Comparison of ENCODE assay signal across 8 mouse cellular contexts in genomic region chr5:125283748-125284640, GRCm38 (mm10). TPM values are rescaled to one million over a fixed set of nuclear protein-coding genes. Genes with fewer than 3 reads are reported as not detected.
A peak's percentile ranks its signal among the peaks of the same experiment; 100 is the strongest.
DNase-seq lines count a peak whose midpoint lies in the region; ATAC-seq and TF ChIP-seq lines count a peak whose summit lies in the region.

No protein-coding gene starts in this region.

- peaks cover 16% of the 10 kb centered on the region for H3K36me3 ChIP-seq in heart, embryonic 16.5 days (ENCODE audit: control insufficient read depth, insufficient read depth)
- peaks cover 7% of the 10 kb centered on the region for H3K36me3 ChIP-seq in lung, postnatal 0 days (ENCODE audit: insufficient read depth, low read length)
- H3K36me3 ChIP-seq in small intestine, adult 2 months (ENCODE audit: control insufficient read depth, insufficient read depth, low read length) = no peaks in the 10 kb centered on the region

- peak overlapping the region; percentile 55 for H3K4me3 ChIP-seq in gastrocnemius, adult 2 months
- H3K4me3 ChIP-seq in heart, embryonic 16.5 days (ENCODE audit: low read length) = peak overlapping the region; percentile 43
- 0 out of 2 replicates have a peak overlapping the region, but pooled peaks have one; percentile 21 for H3K4me3 ChIP-seq in lung, postnatal 0 days (ENCODE audit: low read depth, low read length)
- peak overlapping the region; percentile 33 for H3K4me3 ChIP-seq in small intestine, adult 2 months (ENCODE audit: low read depth, low read length)

- H3K27me3 ChIP-seq in heart, embryonic 16.5 days (ENCODE audit: control insufficient read depth, insufficient read depth, low read length) = no peaks in the 10 kb centered on the region
- no peaks in the 10 kb centered on the region for H3K27me3 ChIP-seq in lung, postnatal 0 days (replicated peaks; ENCODE audit: insufficient read depth, low read length)
- H3K27me3 ChIP-seq in small intestine, adult 2 months (ENCODE audit: control insufficient read depth, insufficient read depth, low read length) = peaks cover 25% of the 10 kb centered on the region

- intact Hi-C loops in gastrocnemius, adult 2 months (cut with DNase I) = no loop called here
- intact Hi-C loops in gastrocnemius, postnatal 36 days (cut with DNase I) = no loop called here

- 23% methylated on average over 35 of the region's 35 CpGs for WGBS in heart, embryonic 16.5 days
- 18% methylated on average over 35 of the region's 35 CpGs for WGBS in lung, postnatal 0 days
- WGBS in small intestine, adult 2 months = 25% methylated on average over 35 of the region's 35 CpGs

- DNase-seq in gastrocnemius, adult 2 months = peak; percentile 77
- no peak for DNase-seq in gastrocnemius, postnatal 36 days
- DNase-seq in embryo, embryonic 10.5 days (ENCODE audit: low spot score) = peak; percentile 93
- DNase-seq in kidney, postnatal 14 days = peak; percentile 71
- DNase-seq in lung, postnatal 0 days (ENCODE audit: low spot score) = peak; percentile 83
- DNase-seq in thymus, postnatal 25 days = no peak

- TF ChIP-seq EP300 in lung, postnatal 0 days (IDR thresholded peaks at IDR 0.05) = no peak

- H3K27ac ChIP-seq in gastrocnemius, adult 2 months = no peak overlapping the region
- peak overlapping the region; percentile 4; the same call in 1 of the 2 replicates for H3K27ac ChIP-seq in heart, embryonic 16.5 days (ENCODE audit: low read length)
- no peak overlapping the region for H3K27ac ChIP-seq in lung, postnatal 0 days (ENCODE audit: low read length)
- H3K27ac ChIP-seq in small intestine, adult 2 months (ENCODE audit: insufficient read depth, low read depth, low read length) = no peak overlapping the region

- H3K9ac ChIP-seq in heart, embryonic 16.5 days (ENCODE audit: low read length) = peak overlapping the region; percentile 62
- no peak overlapping the region for H3K9ac ChIP-seq in lung, postnatal 0 days (replicated peaks; ENCODE audit: low read depth)

- TF ChIP-seq POLR2A in small intestine, adult 2 months (IDR thresholded peaks at IDR 0.05; ENCODE audit: low read depth, low read length) = no peak

- H3K9me3 ChIP-seq in heart, embryonic 16.5 days (replicated peaks; ENCODE audit: control insufficient read depth, low read length) = 0 out of 2 replicates have a peak, but pooled peaks cover 2% of the 10 kb centered on the region
- H3K9me3 ChIP-seq in lung, postnatal 0 days (ENCODE audit: low read length) = no peaks in the 10 kb centered on the region

- peak; percentile 84; the same call in 1 of the 2 replicates for ATAC-seq in heart, embryonic 16.5 days (replicated peaks; ENCODE audit: extremely low read depth, insufficient read depth, low FRiP score)
- ATAC-seq in lung, postnatal 0 days = peak; percentile 86

- H3K4me1 ChIP-seq in heart, embryonic 16.5 days (ENCODE audit: control insufficient read depth, insufficient read depth, low read length) = peaks cover 6% of the 10 kb centered on the region
- H3K4me1 ChIP-seq in lung, postnatal 0 days (ENCODE audit: insufficient read depth, low read depth, low read length) = 0 out of 2 replicates have a peak, but pooled peaks cover 3% of the 10 kb centered on the region
- H3K4me1 ChIP-seq in small intestine, adult 2 months (ENCODE audit: control insufficient read depth, insufficient read depth, insufficient read length, low read length) = peaks cover 2% of the 10 kb centered on the region; the same call in 1 of the 2 replicates

- TF ChIP-seq CTCF in gastrocnemius, adult 2 months (IDR thresholded peaks at IDR 0.05) = no peak
- no peak for TF ChIP-seq CTCF in lung, postnatal 0 days (IDR thresholded peaks at IDR 0.05)
- TF ChIP-seq CTCF in small intestine, adult 2 months (IDR thresholded peaks at IDR 0.05; ENCODE audit: extremely low read depth, insufficient read length, insufficient replicate concordance, low read depth, low read length) = no peak

- H3K4me2 ChIP-seq in heart, embryonic 16.5 days (ENCODE audit: low read depth, low read length) = peak overlapping the region; percentile 64
- H3K4me2 ChIP-seq in lung, postnatal 0 days (replicated peaks; ENCODE audit: low read depth, low read length) = peak overlapping the region; percentile 33

RNA-seq across cellular contexts. Expression of gene Scarb1, which starts 56.9 kb away (rescaled TPM):
- total RNA-seq in gastrocnemius, adult 2 months (2021) = 10 to 100 TPM; 11.8 to 16.9 TPM
- 10 to 100 TPM; 20.3 to 20.5 TPM for total RNA-seq in gastrocnemius, postnatal 36 days (2021)
- 72.9 and 75.5 TPM in 2 replicates for polyA plus RNA-seq in heart, embryonic 16.5 days (2015; fragmentation: Nextera tagmentation; extraction: Ambion mirVana)
- polyA plus RNA-seq in lung, postnatal 0 days (2015; fragmentation: Nextera tagmentation; extraction: Ambion mirVana) = 54.9 and 64.9 TPM in 2 replicates
- polyA plus RNA-seq in small intestine, adult 2 months (2012; rRNA removed) = 19.4 and 70.2 TPM in 2 replicates

Comparison
In these comparisons a context has a peak if more than half of its experiments do, and no peak if none do; other contexts are left out.
1. DNase-seq: peak in gastrocnemius, adult 2 months (single experiment), embryo, embryonic 10.5 days (single experiment), kidney, postnatal 14 days (single experiment) and lung, postnatal 0 days (single experiment); none in gastrocnemius, postnatal 36 days (0 of 2) and thymus, postnatal 25 days (single experiment).
2. Peak in every context shown above with its lines, with median percentiles within 50 percentile points of each other: H3K4me3 ChIP-seq.